Mouse (Mus musculus): ENCODE results near the gene Olfr539. TPM values are rescaled to one million over a fixed set of nuclear protein-coding genes. Genes with fewer than 3 reads are reported as not detected.

The Olfr539 gene
- polyA plus RNA-seq, 1 experiment, result 0.48 TPM

- H3K36me3 ChIP-seq (ENCODE audit: control insufficient read depth, insufficient read depth, low read length, poor library complexity, severe bottlenecking), result no peaks in the 10 kb centered on the region
- H3K9me3 ChIP-seq (replicated peaks; ENCODE audit: control insufficient read depth, insufficient read depth, low read length, poor library complexity, severe bottlenecking), result peaks cover 2% of the 10 kb centered on the region
- no peak within 1 kb of the TSS for H3K27ac ChIP-seq (ENCODE audit: insufficient read depth, low read length)
- TF ChIP-seq CTCF (IDR thresholded peaks at IDR 0.05; ENCODE audit: low read depth, low read length) (no peak), EP300 (IDR thresholded peaks at IDR 0.05; ENCODE audit: insufficient read depth, low read depth, low read length) (no peak), POLR2A (IDR thresholded peaks at IDR 0.05; ENCODE audit: insufficient read depth, low read length) (no peak)
- no peaks in the 10 kb centered on the region for H3K4me1 ChIP-seq (ENCODE audit: control insufficient read depth, insufficient read depth, low read length)
- H3K27me3 ChIP-seq (ENCODE audit: control insufficient read depth, insufficient read depth, low read length, poor library complexity, severe bottlenecking), result no peaks in the 10 kb centered on the region
- no peak within 1 kb of the TSS for H3K4me3 ChIP-seq (ENCODE audit: low read depth, low read length)
- no peak within 1 kb of the TSS for H3K9ac ChIP-seq (ENCODE audit: low read depth, poor library complexity, severe bottlenecking)
Measured at GRCm38 (mm10) chr7:140681651-140682050, 21.9 kb downstream of the Olfr539 start, which contains the start of gene Olfr45. Olfr45 (plus strand) TSS chr7:140681951.

GRCm38 (mm10) chr7:140696967-140697366 is 37.2 kb downstream of the Olfr539 start, which contains the start of gene Olfr541:
Olfr541 (plus strand) TSS chr7:140697267.
- no peaks in the 10 kb centered on the region for H3K27me3 ChIP-seq (ENCODE audit: control insufficient read depth, insufficient read depth, low read length, poor library complexity, severe bottlenecking)
- no peaks in the 10 kb centered on the region for H3K4me1 ChIP-seq (ENCODE audit: control insufficient read depth, insufficient read depth, low read length)
- TF ChIP-seq EP300 (IDR thresholded peaks at IDR 0.05; ENCODE audit: insufficient read depth, low read depth, low read length), result no peak
- no peak for TF ChIP-seq POLR2A (IDR thresholded peaks at IDR 0.05; ENCODE audit: insufficient read depth, low read length)
- no peak for TF ChIP-seq CTCF (IDR thresholded peaks at IDR 0.05; ENCODE audit: low read depth, low read length)
- H3K27ac ChIP-seq (ENCODE audit: insufficient read depth, low read length), result no peak within 1 kb of the TSS
- no peaks in the 10 kb centered on the region for H3K36me3 ChIP-seq (ENCODE audit: control insufficient read depth, insufficient read depth, low read length, poor library complexity, severe bottlenecking)
- no peaks in the 10 kb centered on the region for H3K9me3 ChIP-seq (replicated peaks; ENCODE audit: control insufficient read depth, insufficient read depth, low read length, poor library complexity, severe bottlenecking)
- no peak within 1 kb of the TSS for H3K9ac ChIP-seq (ENCODE audit: low read depth, poor library complexity, severe bottlenecking)
- H3K4me3 ChIP-seq (ENCODE audit: low read depth, low read length), result no peak within 1 kb of the TSS

- no peak overlapping the region for H3K9ac ChIP-seq (ENCODE audit: low read depth, poor library complexity, severe bottlenecking)
- H3K9me3 ChIP-seq (replicated peaks; ENCODE audit: control insufficient read depth, insufficient read depth, low read length, poor library complexity, severe bottlenecking), result no peaks in the 10 kb centered on the region; the same call in 1 of the 2 replicates
- no peak overlapping the region for H3K4me3 ChIP-seq (ENCODE audit: low read depth, low read length)
- TF ChIP-seq POLR2A (IDR thresholded peaks at IDR 0.05; ENCODE audit: insufficient read depth, low read length) (no peak), EP300 (IDR thresholded peaks at IDR 0.05; ENCODE audit: insufficient read depth, low read depth, low read length) (no peak), CTCF (IDR thresholded peaks at IDR 0.05; ENCODE audit: low read depth, low read length) (no peak)
- H3K27ac ChIP-seq (ENCODE audit: insufficient read depth, low read length), result no peak overlapping the region
- H3K4me1 ChIP-seq (ENCODE audit: control insufficient read depth, insufficient read depth, low read length), result no peaks in the 10 kb centered on the region
- H3K36me3 ChIP-seq (ENCODE audit: control insufficient read depth, insufficient read depth, low read length, poor library complexity, severe bottlenecking), result no peaks in the 10 kb centered on the region
- no peaks in the 10 kb centered on the region for H3K27me3 ChIP-seq (ENCODE audit: control insufficient read depth, insufficient read depth, low read length, poor library complexity, severe bottlenecking)
Measured at GRCm38 (mm10) chr7:140706348-140706747, 46.6 kb downstream of the Olfr539 start.

GRCm38 (mm10) chr7:140707536-140708284 is 48.0 kb downstream of the Olfr539 start:
- Histone ChIP-seq H3K9me3 (replicated peaks; ENCODE audit: control insufficient read depth, insufficient read depth, low read length, poor library complexity, severe bottlenecking) (no peaks in the 10 kb centered on the region), H3K27ac (ENCODE audit: insufficient read depth, low read length) (no peak overlapping the region), H3K9ac (ENCODE audit: low read depth, poor library complexity, severe bottlenecking) (no peak overlapping the region), H3K4me3 (ENCODE audit: low read depth, low read length) (no peak overlapping the region), H3K36me3 (ENCODE audit: control insufficient read depth, insufficient read depth, low read length, poor library complexity, severe bottlenecking) (no peaks in the 10 kb centered on the region), H3K4me1 (ENCODE audit: control insufficient read depth, insufficient read depth, low read length) (no peaks in the 10 kb centered on the region), H3K27me3 (ENCODE audit: control insufficient read depth, insufficient read depth, low read length, poor library complexity, severe bottlenecking) (no peaks in the 10 kb centered on the region)
- no peak for TF ChIP-seq EP300 (IDR thresholded peaks at IDR 0.05; ENCODE audit: insufficient read depth, low read depth, low read length)
- no peak for TF ChIP-seq POLR2A (IDR thresholded peaks at IDR 0.05; ENCODE audit: insufficient read depth, low read length)
- TF ChIP-seq CTCF (IDR thresholded peaks at IDR 0.05; ENCODE audit: low read depth, low read length), result no peak

- Histone ChIP-seq H3K4me1 (ENCODE audit: control insufficient read depth, insufficient read depth, low read length) (no peaks in the 10 kb centered on the region), H3K9me3 (replicated peaks; ENCODE audit: control insufficient read depth, insufficient read depth, low read length, poor library complexity, severe bottlenecking) (0 out of 2 replicates have a peak, but pooled peaks cover 3% of the 10 kb centered on the region), H3K4me3 (ENCODE audit: low read depth, low read length) (no peak overlapping the region), H3K27me3 (ENCODE audit: control insufficient read depth, insufficient read depth, low read length, poor library complexity, severe bottlenecking) (no peaks in the 10 kb centered on the region), H3K27ac (ENCODE audit: insufficient read depth, low read length) (no peak overlapping the region), H3K9ac (ENCODE audit: low read depth, poor library complexity, severe bottlenecking) (no peak overlapping the region), H3K36me3 (ENCODE audit: control insufficient read depth, insufficient read depth, low read length, poor library complexity, severe bottlenecking) (no peaks in the 10 kb centered on the region)
- no peak for TF ChIP-seq POLR2A (IDR thresholded peaks at IDR 0.05; ENCODE audit: insufficient read depth, low read length)
- TF ChIP-seq CTCF (IDR thresholded peaks at IDR 0.05; ENCODE audit: low read depth, low read length), result no peak
- no peak for TF ChIP-seq EP300 (IDR thresholded peaks at IDR 0.05; ENCODE audit: insufficient read depth, low read depth, low read length)
Measured at GRCm38 (mm10) chr7:140717155-140718055, 57.7 kb downstream of the Olfr539 start.

Measured in ES-Bruce4 (cell line).